Mouse (Mus musculus) ES-E14 (cell line): ENCODE measurements around the gene Gjc3.

ENCODE experiments used
- CHD2 ChIP-seq: IDR thresholded peaks from 2 replicates; pipeline ENCODE4 v1.6.1; 2014; ENCODE audit warnings: mild to moderate bottlenecking, low read depth, low read length, inconsistent platforms
- HCFC1 ChIP-seq: IDR thresholded peaks from 2 replicates; pipeline ENCODE4 v1.6.1; 2012; ENCODE audit warnings: low read length, inconsistent platforms, borderline replicate concordance; ENCODE audit not compliant: insufficient read depth
- ZNF384 ChIP-seq: IDR thresholded peaks from 2 replicates; pipeline ENCODE4 v1.6.1; 2012; ENCODE audit warnings: low read depth, low read length, inconsistent platforms

DNA sequence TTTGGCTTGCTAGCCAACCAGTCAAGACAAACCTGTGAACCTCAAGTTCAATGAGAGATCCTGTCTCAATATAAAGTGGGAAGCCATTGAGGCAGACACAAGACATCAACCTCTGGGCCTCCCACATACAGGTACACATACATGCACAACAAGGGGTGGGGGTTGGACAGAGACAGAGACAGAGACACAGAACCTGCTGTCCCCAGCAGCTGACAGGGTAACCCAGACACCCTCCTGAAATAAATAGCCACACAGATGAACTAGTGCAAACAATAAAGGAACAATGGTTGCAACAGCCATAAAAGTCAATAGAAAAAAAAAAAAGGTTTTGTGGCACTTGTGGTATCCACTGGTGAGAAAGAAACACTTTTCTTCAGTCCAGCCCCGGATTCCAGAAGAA lies 12.5 kb upstream of the Gjc3 start:
- TF ChIP-seq CHD2, result no peak
- no peak for TF ChIP-seq ZNF384
- TF ChIP-seq HCFC1, result no peak
